Mouse (Mus musculus) gastrocnemius, postnatal 4 days (tissue): Measurements from ENCODE around the gene Vps39. TPM values are rescaled to one million over a fixed set of nuclear protein-coding genes. Genes with fewer than 3 reads are reported as not detected.

Experiments used
- DNase-seq, 2 experiments: peaks; one replicate each; pipeline ENCODE4 v3.0.0; 2021 to 2022; ENCODE audit warnings: low spot score in 2 of 2, mixed read lengths in 2 of 2
- long read RNA-seq, 2 experiments: library from polyadenylated mRNA; stranded (forward); transcript quantifications; one replicate each; pipeline ENCODE4 v2.0.0; 2021
- total RNA-seq, 2 experiments: library from RNA; stranded (reverse); gene quantifications; 2 replicates each; pipeline ENCODE4 v1.2.3; 2021

The Vps39 gene
- total RNA-seq = 10 to 100 TPM; 27.3 to 34.7 TPM
- long read RNA-seq, experiment 1, full-length matches to known transcripts = 22 of 36 reads
- long read RNA-seq, experiment 1, partial matches to known transcripts = 7 of 36 reads
- long read RNA-seq, experiment 1, other reads (novel, unspliced or antisense) = 7 of 36 reads
- long read RNA-seq, experiment 2, full-length matches to known transcripts = 37 of 47 reads
- long read RNA-seq, experiment 2, partial matches to known transcripts = 2 of 47 reads
- long read RNA-seq, experiment 2, other reads (novel, unspliced or antisense) = 8 of 47 reads

DNA sequence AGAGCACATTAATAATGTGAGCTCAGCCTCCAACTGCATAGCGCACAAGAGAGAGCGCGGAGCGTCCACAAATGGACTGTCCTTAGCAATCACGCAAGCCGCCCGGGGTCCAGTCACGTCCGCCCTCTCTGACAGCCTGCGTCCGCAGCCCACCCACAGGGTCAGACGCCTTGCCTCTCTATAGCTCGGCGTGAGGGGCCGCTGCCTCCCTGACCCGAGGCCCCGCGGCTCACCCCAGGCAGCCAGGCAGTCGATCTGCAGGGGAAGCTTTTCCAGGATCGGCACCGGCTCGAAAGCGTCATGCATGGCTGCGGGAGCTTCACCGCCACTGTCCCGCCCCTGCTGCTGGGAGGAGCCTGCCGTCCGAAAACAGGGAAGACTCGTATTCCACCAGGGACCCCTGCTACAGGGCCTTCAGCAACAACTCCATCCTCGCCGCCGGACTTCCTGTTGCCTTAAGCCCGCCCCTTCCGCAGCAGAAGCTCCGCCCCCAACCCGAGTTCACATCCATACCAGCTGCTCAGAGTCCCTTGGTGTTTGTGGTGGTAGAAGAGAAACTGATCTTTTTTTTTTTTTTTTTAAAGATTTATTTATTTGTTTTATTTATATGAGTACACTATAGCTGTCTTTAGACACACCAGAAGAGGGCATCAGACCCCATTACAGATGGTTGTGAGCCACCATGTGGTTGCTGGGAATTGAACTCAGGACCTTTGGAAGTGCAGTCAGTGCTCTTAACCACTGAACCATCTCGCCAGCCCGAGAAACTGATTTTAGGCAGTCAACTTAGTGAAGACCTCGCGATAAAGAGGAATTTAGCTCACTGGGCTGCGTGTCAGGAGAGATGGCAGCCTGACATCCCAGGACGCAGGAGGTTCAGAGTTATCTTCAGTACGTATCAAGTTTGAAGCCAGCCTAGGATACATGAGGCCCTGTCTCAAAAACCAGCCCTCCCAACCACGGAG is at the start of gene Vps39:
TSS of gene Vps39 (minus strand) at position 456 of the 965 bp plus-strand sequence.
- DNase-seq = peak; percentile 77 to 90

DNA sequence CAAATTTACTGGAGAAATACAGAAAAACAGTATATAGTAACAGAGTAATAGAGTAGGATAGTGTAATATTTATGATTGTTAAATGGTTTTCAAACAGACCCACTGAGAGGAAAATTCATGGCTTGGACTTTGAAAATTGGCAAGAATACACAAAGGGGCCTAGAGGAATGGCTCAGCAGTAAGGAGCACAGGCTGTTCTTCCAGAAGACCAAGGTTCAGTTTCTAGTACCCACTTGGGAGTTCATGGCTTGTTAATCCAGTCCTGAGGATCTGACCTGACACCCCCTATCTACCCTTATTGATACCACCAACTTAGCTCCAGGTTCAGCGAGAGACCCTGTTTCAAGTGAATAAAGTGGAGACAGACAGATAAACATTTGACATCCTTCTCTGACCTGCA is 45.0 kb upstream of the Vps39 start:
- no peak for DNase-seq

DNA sequence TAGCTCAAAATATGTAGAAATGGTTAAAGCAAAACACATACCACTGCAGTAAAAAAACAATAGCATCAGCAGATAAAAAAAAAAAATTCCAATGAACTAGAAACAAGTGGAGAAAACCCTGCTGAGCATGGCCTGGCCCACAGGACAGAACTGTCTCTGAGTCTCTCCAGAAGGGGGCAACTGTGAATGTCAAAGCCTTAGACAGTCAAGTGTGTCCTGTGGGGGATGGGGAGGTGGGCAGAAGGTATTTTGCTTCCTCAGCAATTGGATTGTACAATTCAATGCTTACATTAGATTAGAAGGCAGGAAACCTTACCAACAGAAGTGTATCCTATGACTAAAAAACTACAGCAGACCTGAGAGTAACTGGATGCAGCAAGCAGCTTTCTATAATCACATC is 39.5 kb upstream of the Vps39 start:
- no peak for DNase-seq

DNA sequence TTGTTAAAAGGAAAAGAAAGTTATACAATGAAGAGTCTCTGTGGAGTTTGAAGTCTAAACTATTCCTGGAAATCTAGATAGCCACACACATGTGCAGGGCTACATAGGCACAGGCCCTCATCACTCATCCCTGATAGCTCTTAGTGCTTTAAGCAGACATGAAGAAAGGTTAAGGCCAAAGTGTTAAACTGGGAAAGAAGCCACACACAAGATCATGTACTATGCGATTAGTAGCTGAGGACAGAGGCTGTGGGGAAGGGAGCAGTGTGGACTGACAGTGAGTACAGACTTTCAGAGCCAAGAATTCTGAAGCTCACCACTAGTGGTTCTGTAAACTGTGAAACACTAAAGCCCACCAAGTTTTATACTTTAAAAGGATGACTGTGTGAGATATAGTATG is 38.0 kb upstream of the Vps39 start:
- no peak for DNase-seq

DNA sequence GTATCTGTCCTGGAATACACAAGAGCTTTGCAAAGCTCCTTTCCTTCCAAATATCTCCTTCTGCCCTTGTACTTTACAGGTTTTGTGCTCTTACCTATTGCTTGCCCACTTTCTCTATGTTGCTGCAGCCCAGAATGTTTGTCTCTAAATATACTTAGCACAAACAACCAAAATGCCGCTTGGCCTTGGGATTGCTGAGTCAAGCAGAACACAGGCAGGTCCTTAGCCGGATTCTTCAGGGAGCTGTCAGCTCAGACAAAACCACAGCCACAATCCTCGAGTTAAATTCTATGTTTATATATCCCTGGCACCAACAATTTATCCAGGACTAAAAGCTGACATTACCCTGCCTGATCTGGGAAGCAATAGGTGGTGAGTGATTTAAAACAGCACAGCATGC is 36.4 kb upstream of the Vps39 start:
- no peak for DNase-seq

DNA sequence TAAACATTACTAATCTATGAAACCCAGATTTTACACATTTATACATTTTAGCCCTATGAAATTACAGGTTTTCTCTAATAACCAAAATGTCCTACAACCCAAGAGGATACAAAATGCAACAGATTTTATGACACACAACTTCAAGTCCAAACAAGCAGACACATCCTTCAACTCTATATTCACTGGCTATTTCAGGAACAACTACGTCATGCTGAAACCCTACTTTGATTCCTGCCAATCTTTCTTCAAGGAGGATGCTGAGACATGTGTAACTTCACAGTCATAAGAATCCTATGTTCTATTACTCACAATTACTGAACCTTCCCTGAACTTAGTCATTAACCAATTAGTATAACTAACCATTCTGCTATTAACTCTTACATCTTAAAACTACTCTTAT is 34.4 kb upstream of the Vps39 start:
- no peak for DNase-seq

DNA sequence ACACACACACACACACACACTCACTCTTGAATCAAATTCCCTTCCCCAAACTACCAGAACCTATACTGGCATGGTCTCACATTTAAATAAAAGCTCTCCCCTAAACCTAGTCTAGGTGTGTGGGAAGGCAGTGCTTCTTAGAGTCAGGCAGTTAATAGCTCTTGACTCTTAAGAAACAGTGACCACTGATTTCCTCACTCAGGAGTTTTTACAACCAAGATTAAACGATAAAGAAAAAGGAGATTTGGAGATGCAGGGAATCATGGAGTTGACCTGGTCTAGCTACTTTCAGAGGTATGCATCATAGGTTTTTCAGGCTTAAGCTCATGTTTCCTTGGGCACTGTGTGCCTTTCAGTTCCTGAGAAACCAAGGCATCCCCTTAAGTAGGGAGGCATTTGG is 33.3 kb upstream of the Vps39 start:
- DNase-seq = no peak

DNA sequence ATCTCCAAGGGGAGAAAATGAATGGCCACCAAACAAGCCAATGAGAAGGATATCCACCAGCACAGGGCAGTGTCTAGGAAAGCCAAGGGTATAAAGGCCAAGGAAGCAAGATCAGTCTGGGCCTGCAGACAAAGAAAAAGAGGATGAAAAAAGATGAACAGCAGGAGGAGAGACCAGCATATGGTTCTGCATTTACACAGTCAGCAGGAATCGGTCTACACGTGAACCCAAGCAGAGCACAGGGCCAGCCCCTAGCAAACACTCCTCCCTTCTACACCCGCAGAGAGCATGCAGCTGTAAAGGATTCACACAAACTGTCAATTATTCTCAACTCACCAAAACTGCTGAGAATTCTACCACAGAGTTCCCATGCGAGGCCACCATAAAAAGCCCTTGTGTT is 20.9 kb upstream of the Vps39 start:
- no peak for DNase-seq

DNA sequence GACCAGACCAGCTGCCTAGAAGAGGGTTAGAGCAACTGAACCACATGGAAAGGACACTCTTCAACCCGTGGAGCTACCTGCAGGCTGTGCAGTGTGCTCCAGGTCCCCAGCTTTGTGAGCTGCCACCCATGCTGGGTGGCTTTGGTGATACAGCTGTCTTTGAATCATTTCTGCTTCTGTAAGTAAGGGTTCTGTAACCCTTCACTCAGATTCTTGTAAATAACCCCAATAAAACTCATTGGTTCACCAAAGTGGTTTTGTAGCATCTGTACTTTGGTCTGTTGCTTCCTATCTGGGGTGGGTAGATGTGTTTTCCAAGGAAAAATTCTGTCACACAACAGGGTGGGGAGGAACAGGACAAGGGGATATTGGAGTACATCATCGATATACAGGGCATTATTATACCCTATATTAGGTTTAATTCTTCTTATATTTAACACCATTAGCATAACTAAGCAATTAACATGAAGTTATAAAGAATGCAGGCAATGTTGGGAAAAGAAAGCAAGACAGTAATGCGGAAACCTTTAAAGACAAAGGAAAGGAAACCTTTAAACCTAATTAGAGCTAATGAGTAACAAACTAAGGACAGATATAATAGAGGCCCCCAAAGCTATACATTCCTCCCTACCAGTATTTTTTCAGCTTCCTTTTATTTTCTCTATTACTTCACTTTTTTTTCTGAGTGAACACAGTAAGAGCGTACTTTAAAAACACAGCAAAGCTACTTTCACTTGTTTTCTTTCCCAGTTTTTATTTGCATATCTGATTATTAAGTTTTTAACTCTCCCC is 14.7 kb upstream of the Vps39 start:
- no peak for DNase-seq

DNA sequence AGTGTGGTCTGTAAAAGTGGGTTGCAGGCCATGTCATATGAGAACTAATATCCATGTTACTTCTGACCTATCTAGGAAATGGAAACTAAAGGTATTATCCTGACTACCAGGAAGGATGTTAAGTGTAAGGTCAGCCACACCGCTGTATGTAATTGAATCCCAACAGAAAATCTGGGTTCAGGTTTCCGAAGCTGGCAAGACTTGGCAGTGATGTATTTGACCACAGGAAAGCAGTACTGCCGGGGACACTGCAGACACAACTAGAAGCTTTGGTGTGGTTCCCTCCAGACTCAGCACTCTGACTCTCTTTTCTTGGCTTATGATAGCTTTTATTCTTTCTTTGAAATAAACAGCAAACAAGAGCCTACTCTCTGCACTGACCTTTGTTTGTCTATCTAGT is 13.6 kb upstream of the Vps39 start:
- DNase-seq = no peak

DNA sequence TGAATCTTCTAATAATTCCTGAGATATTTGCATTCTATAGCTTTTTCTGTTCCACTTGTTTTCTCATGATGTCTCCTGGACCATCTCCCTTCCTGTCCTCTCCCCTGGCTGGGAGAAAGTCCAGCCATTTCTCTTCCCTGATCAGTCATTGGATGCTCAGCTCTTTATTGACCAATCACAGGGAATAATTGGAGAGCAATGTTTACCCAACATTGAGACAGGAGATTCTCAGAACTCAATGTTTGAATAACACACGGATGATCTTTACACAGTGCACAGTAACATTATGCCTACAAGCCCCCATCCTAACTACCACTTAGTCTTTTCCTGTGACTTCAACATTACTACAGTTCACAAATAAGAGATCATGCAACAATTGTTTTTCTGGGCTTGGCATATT is 7.5 kb upstream of the Vps39 start:
- no peak for DNase-seq

DNA sequence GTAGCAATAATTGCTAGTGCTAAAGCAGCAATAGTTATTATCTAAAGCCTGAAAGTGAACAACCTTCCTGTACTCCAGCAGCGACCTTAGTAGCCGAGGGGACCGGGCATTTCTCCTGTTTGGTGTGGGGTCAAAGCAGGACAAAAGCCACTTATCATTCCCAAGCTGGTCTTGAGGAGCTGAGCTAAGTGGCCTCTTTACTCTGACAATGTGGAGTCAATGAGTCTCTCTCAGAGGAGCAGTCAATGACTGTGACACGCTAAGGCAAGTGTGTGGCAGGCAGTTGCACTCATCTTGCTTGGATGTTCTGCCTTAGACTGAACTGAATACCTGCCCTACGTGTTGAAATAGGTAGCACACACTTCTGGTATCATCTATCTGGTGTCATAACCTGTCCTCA is 1.6 kb downstream of the Vps39 start:
- DNase-seq = no peak

DNA sequence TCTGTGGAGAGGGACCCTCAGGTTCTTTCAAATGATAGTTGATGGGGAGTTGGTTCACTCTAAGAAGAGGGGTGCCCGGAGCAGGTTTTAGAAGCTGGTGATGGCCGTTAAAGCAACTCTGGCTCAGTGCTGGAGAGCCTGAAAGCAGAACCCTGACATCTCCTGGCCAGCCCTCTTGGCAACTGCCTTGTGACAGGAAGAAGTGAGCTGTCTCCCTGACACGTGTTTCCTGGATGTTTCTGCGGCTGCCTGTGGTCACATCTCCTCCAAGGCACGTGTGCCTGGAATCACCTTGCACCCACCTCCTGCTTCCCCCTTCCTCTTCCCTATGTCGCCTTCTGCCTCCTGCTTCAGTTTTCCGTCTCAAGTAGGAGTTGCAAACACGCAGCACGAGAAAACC is 4.8 kb downstream of the Vps39 start:
- no peak for DNase-seq

DNA sequence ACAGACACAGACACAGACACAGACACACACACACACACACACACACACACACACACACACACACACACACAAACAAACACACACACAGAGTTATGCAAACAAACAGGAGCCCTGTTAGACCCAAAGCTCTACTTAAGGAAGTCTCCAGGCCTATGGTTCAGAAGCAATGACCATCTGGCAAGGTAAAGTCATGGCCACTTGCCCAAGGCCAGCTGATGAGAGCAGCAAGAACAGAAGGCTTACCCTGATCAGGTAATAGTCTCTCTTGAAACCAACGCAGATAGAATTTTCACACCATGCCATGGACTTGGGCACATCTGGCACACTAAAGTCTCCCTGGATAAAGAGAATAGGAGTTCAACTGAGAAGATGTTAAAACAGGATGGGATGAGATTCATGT is 11.2 kb downstream of the Vps39 start:
- no peak for DNase-seq

DNA sequence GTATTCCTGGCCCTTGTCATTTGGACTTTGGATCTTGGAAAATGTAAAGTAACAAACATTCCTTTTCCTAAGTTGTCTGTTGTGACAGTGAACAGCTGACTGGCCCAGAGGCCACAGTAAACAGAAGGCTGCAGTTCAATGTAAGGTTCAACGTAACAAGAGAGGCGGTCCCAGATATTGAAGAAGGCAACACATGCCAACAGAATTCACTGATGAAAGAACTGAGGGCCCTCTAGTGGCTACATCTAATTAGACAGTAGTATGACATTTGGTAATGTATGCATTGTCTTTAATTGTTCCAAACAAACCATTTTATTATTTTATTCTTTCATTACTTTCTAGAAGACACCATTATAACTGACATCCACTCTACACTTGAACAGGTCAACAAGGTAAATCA is 15.1 kb downstream of the Vps39 start:
- DNase-seq = no peak

DNA sequence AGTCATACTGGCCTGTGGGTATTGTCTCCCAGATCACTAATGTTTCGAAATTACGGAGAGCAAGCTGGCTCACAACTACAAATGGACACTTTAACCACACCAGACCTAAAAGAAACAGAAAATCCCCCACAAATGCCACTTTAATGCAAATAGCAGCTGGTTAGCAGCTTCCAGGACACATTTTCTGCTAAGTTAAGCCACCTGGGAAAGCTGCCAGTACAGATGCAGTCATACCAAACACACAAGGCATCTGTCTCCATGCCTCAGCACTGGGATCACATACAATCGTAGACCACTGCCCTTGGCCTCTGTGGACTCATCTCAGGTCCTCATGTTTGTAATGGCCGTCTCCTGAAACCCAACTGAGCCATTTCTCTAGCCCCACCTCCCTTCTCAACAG is 21.4 kb downstream of the Vps39 start:
- peak in 1 of 2 experiments; percentile 46 for DNase-seq

DNA sequence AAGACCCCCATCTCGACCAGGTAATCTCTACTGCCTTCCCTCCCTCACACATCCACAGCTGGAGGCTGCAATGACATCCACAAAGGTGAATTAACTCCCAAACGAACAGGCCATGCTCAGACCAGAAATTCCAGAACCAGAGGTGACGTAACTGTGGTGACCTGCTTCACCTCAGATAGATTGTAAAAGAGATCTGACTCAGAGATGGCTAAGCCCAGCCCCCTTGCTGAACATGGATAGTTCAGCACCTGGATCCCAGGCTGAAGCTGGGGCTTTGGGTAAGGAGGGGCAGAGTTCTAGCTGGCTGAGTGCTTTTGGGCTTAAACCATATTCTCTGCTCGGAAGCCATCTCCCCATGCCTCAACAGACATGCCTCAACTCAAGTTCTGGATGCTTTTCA is 37.9 kb downstream of the Vps39 start:
- DNase-seq = no peak

DNA sequence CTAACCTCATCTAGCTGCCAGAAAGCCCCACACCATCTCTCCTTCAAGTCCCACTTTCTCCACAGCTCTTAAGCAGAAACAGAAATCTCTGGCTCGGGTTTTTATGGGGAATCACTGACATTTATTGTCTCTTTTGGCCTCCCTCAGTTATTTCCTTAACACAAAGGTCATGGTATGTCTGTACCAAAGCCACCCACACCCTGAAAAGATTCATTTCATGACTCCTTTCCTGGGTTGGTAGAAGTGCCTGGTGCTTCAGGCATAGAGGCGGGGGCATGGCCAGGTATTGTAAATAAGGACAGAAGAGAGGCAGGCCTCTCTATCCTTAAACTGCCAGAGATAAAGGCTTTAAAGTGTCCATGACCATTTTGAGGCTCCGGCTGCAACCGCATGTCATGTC is 38.5 kb downstream of the Vps39 start:
- DNase-seq = no peak

DNA sequence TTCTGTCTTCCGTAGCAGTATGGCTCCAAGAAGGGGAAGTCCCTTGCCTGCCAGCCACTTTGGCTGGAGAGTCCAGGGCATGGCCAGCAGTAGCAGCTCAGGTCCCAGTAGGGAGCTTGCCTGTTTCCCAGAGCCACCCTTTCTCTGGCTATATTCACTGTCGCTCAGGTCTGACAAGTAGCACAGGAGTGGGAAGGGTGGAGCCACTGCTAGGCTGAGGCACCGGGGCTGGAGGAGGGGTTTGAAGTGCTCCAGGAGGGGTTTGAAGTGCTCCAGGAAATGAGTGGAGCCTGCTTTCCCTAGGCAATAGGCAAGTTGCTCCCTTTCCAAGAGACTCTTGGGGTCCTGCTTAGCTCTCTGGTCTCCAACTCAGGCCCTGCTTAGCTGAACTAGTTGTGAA is 39.0 kb downstream of the Vps39 start, which contains the start of gene Pla2g4f:
TSS of gene Pla2g4f (minus strand) at position 190 of the 400 bp plus-strand sequence.
- DNase-seq = no peak

DNA sequence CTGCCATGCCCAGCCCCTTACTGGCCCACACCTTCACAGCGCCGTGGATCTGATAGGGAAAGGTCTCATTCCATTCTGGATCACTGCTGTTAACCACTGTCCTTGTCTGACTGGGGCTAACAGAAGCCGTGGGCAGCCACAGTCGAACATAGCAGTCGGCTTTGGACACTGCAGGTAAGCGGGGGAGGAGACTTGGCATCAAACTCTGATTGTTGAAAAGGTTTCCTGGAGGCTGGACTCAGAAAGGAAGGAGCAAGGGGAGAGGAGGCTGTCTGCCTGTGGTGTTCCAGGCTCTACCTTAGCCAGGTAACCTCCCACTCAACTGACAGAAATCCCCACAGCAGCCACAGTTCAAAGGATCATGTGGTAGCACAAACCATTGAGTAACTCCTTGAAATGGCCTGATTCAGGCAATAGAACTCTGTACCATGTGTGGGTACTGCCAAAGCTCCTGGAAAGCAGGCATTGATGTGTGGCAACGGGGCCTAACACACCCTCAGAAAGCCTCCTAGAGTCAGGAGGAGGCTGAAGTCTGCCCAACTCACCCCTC is 40.6 kb downstream of the Vps39 start:
- DNase-seq = no peak

DNA sequence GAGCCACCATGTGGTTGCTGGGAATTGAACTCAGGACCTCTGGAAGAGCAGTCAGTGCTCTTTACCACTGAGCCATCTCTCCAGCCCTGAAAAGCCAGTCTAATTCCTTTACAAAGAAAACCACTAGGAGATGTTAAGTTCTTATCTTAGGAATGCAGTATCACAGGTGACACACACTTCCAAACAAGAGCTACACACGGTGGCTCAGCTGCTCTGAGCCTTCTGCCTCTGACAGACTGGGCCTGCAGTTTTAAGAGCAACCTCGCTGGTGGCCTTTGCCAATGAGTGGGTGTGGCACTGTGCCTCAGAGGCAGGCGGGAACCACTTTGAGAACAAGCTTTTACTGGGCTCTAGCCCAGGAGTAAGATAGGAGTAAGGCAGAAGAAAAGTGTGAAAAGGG is 48.8 kb downstream of the Vps39 start:
- no peak for DNase-seq
